Mouse (Mus musculus) left cerebral cortex, adult 18-20 months (tissue): Measurements from ENCODE around the gene Dnajb3. TPM values are rescaled to one million over a fixed set of nuclear protein-coding genes. Genes with fewer than 3 reads are reported as not detected.
"Not testable (repeated sequence)": the region's sequence is repeated elsewhere in the genome, so short reads cannot be mapped to it uniquely, and the experiment has no call there.

Experiments
- DNase-seq, 2 experiments: peaks; one replicate each; pipeline ENCODE4 v3.0.0; 2021 to 2022; ENCODE audit warnings: low spot score in 2 of 2, mixed read lengths in 1 of 2
- total RNA-seq, 2 experiments: library from RNA; stranded (reverse); gene quantifications; 2 replicates each; pipeline ENCODE4 v1.2.3; 2021

The Dnajb3 gene
- total RNA-seq, 2 experiments from 2014 or later: 1.2 TPM

- no peak for DNase-seq
Measured at GRCm38 (mm10) chr1:88217144-88217543, 11.6 kb upstream of the Dnajb3 start.

- no peak for DNase-seq
Measured at GRCm38 (mm10) chr1:88216551-88216950, 11.0 kb upstream of the Dnajb3 start.

GRCm38 (mm10) chr1:88215466-88216380, 10.1 kb upstream of the Dnajb3 start:
- no peak for DNase-seq

- DNase-seq: no peak
Measured at GRCm38 (mm10) chr1:88214462-88214952, 8.9 kb upstream of the Dnajb3 start.

- DNase-seq: no peak
Measured at GRCm38 (mm10) chr1:88213766-88214461, 8.3 kb upstream of the Dnajb3 start.

GRCm38 (mm10) chr1:88213061-88213460, 7.5 kb upstream of the Dnajb3 start:
- DNase-seq: no peak

- DNase-seq: no peak
Measured at GRCm38 (mm10) chr1:88212341-88213045, 6.9 kb upstream of the Dnajb3 start.

- DNase-seq: no peak
Measured at GRCm38 (mm10) chr1:88211812-88212211, 6.2 kb upstream of the Dnajb3 start, which contains the start of gene Ugt1a1. Gene Ugt1a1 (plus strand): TSS chr1:88211959.

- no peak for DNase-seq
Measured at GRCm38 (mm10) chr1:88206843-88207479, 1.4 kb upstream of the Dnajb3 start.

- no peak for DNase-seq
Measured at GRCm38 (mm10) chr1:88200456-88200855, 5.1 kb downstream of the Dnajb3 start, which contains the start of gene Ugt1a2. Gene Ugt1a2 (plus strand): TSS chr1:88200601.

GRCm38 (mm10) chr1:88199996-88200395, 5.6 kb downstream of the Dnajb3 start:
- no peak for DNase-seq

- no peak for DNase-seq
Measured at GRCm38 (mm10) chr1:88197443-88197842, 8.1 kb downstream of the Dnajb3 start.

GRCm38 (mm10) chr1:88195687-88196086, 9.9 kb downstream of the Dnajb3 start:
- DNase-seq: no peak

- DNase-seq: no peak
Measured at GRCm38 (mm10) chr1:88192136-88192535, 13.4 kb downstream of the Dnajb3 start.

GRCm38 (mm10) chr1:88186325-88186935, 19.2 kb downstream of the Dnajb3 start:
- DNase-seq: no peak

- DNase-seq: no peak
Measured at GRCm38 (mm10) chr1:88179657-88180056, 25.9 kb downstream of the Dnajb3 start.

- DNase-seq: not testable (repeated sequence)
Measured at GRCm38 (mm10) chr1:88172190-88172589, 33.4 kb downstream of the Dnajb3 start.

GRCm38 (mm10) chr1:88165711-88166110, 39.9 kb downstream of the Dnajb3 start, which contains the start of gene Ugt1a5:
Gene Ugt1a5 (plus strand): TSS chr1:88166012.
- DNase-seq: no peak

- no peak for DNase-seq
Measured at GRCm38 (mm10) chr1:88158430-88158829, 47.2 kb downstream of the Dnajb3 start.
